Comparison of ENCODE assay signal across 8 mouse cellular contexts in the genomic region with DNA sequence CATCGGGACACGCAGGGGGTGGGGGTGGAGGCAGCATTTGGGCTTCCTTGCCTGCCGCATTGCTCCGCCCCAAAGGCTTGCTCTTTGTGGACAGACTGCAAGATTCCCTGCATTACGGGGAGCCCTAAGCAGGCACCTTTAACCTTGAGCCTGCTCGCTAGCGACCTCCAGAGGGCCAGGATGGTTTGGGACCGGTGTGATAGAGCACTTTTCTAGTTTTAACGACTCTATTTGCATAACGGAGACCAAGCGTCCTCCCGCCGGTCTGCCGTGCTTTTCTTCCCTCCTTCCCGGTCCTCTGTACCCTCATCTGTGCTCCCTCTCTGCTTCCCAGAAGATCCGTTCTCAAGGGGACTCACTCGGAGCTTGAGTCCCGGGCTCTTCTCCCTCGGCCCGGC. TPM values are rescaled to one million over a fixed set of nuclear protein-coding genes. Genes with fewer than 3 reads are reported as not detected.
DNase-seq lines count a peak whose midpoint lies in the region; ATAC-seq lines count a peak whose summit lies in the region.

A gene (plus strand): TSS at position 70 of the 398 bp plus-strand sequence.

- H3K9ac ChIP-seq in limb, embryonic 13.5 days = peak within 1 kb of the TSS; percentile 95
- H3K9ac ChIP-seq in midbrain, embryonic 14.5 days (replicated peaks; ENCODE audit: low read length) = peak within 1 kb of the TSS; percentile 83

- peak within 1 kb of the TSS; percentile 96 for H3K27ac ChIP-seq in embryonic facial prominence, embryonic 10.5 days (replicated peaks)
- H3K27ac ChIP-seq in limb, embryonic 13.5 days = peak within 1 kb of the TSS; percentile 87
- H3K27ac ChIP-seq in midbrain, embryonic 14.5 days (replicated peaks; ENCODE audit: low read depth, low read length) = peak within 1 kb of the TSS; percentile 90

- peak; percentile 61 for ATAC-seq in limb, embryonic 13.5 days (ENCODE audit: low FRiP score, low read depth)
- peak; percentile 66 for ATAC-seq in midbrain, embryonic 14.5 days (ENCODE audit: low FRiP score, low TSS enrichment)

- under 1% methylated on average over 20 of the region's 20 CpGs for WGBS in embryonic facial prominence, embryonic 10.5 days
- WGBS in limb, embryonic 13.5 days = under 1% methylated on average over 20 of the region's 20 CpGs
- WGBS in midbrain, embryonic 14.5 days = under 1% methylated on average over 20 of the region's 20 CpGs

- peak; percentile 60 to 72 for DNase-seq in urinary bladder, adult 18-20 months (ENCODE audit: low spot score in 2 of 2)
- no peak for DNase-seq in urinary bladder, postnatal 10 days (ENCODE audit: low spot score)
- peak; percentile 88 for DNase-seq in embryonic facial prominence, embryonic 10.5 days (ENCODE audit: low spot score)
- peak; percentile 90 to 93 for DNase-seq in heart, adult 18-20 months
- peak; percentile 66 for DNase-seq in kidney, adult 11 months
- DNase-seq in midbrain, embryonic 14.5 days = peak; percentile 85
- peak; percentile 65 to 88 for DNase-seq in spleen, postnatal 10 days (ENCODE audit: low spot score in 2 of 2)

- H3K27me3 ChIP-seq in embryonic facial prominence, embryonic 10.5 days (replicated peaks; ENCODE audit: low read depth, poor library complexity, severe bottlenecking) = peaks cover 8% of the 10 kb centered on the region; the same call in 1 of the 2 replicates
- no peaks in the 10 kb centered on the region for H3K27me3 ChIP-seq in limb, embryonic 13.5 days
- H3K27me3 ChIP-seq in midbrain, embryonic 14.5 days (ENCODE audit: control insufficient read depth, insufficient read depth, low read length) = no peaks in the 10 kb centered on the region

- peak within 1 kb of the TSS; percentile 85 for H3K4me3 ChIP-seq in embryonic facial prominence, embryonic 10.5 days
- peak within 1 kb of the TSS; percentile 76 for H3K4me3 ChIP-seq in limb, embryonic 13.5 days
- peak within 1 kb of the TSS; percentile 67 for H3K4me3 ChIP-seq in midbrain, embryonic 14.5 days (replicated peaks; ENCODE audit: low read depth, low read length)

- no peaks in the 10 kb centered on the region for H3K9me3 ChIP-seq in embryonic facial prominence, embryonic 10.5 days
- no peaks in the 10 kb centered on the region for H3K9me3 ChIP-seq in limb, embryonic 13.5 days
- H3K9me3 ChIP-seq in midbrain, embryonic 14.5 days (ENCODE audit: control insufficient read depth, low read length) = no peaks in the 10 kb centered on the region

- peak within 1 kb of the TSS; percentile 91 for H3K4me2 ChIP-seq in limb, embryonic 13.5 days (replicated peaks)
- peak within 1 kb of the TSS; percentile 89 for H3K4me2 ChIP-seq in midbrain, embryonic 14.5 days (ENCODE audit: low read length)

- H3K36me3 ChIP-seq in embryonic facial prominence, embryonic 10.5 days (replicated peaks) = no peaks in the 10 kb centered on the region
- H3K36me3 ChIP-seq in limb, embryonic 13.5 days = no peaks in the 10 kb centered on the region
- no peaks in the 10 kb centered on the region for H3K36me3 ChIP-seq in midbrain, embryonic 14.5 days (ENCODE audit: control insufficient read depth, insufficient read depth, low read length)

- H3K4me1 ChIP-seq in embryonic facial prominence, embryonic 10.5 days = peaks cover 46% of the 10 kb centered on the region
- H3K4me1 ChIP-seq in limb, embryonic 13.5 days = peaks cover 29% of the 10 kb centered on the region
- peaks cover 27% of the 10 kb centered on the region for H3K4me1 ChIP-seq in midbrain, embryonic 14.5 days (ENCODE audit: control insufficient read depth, insufficient read depth, low read length)

RNA-seq across cellular contexts. Expression of the gene that starts here (rescaled TPM):
- 27.3 and 28.9 TPM in 2 replicates for polyA plus RNA-seq in embryonic facial prominence, embryonic 10.5 days (2016; fragmentation: Nextera tagmentation; extraction: Ambion mirVana)
- total RNA-seq in heart, adult 18-20 months (2021) = 1 to 10 TPM; 7.2 to 9.7 TPM
- 20.3 and 20.6 TPM in 2 replicates for polyA plus RNA-seq in limb, embryonic 13.5 days (2015; fragmentation: Nextera tagmentation; extraction: Ambion mirVana)
- 28.5 and 30.6 TPM in 2 replicates for polyA plus RNA-seq in midbrain, embryonic 14.5 days (2014; fragmentation: Nextera tagmentation; extraction: Ambion mirVana)
